Mouse (Mus musculus): ENCODE measurements around the gene Gm20390. TPM values are rescaled to one million over a fixed set of nuclear protein-coding genes. Genes with fewer than 3 reads are reported as not detected.

Gm20390 gene
- polyA plus RNA-seq, 2 experiments, result 76.8 to 204 TPM

GRCm38 (mm10) chr11:93952376-93952775 lies 15.7 kb downstream of the Gm20390 start:
- H3K27me3 ChIP-seq (ENCODE audit: control insufficient read depth, insufficient read depth, low read length), result no peaks in the 10 kb centered on the region
- DNase-seq (ENCODE audit: low read depth in 3 of 3, low spot score in 3 of 3), result no peak
- no peaks in the 10 kb centered on the region for H3K9me3 ChIP-seq (ENCODE audit: control insufficient read depth, low read length)
- no peak for ATAC-seq (ENCODE audit: insufficient read depth)
- H3K27ac ChIP-seq, result no peak overlapping the region
- WGBS (ENCODE audit: insufficient replicate concordance), result 62% methylated on average over 5 of the region's 5 CpGs
- no peak overlapping the region for H3K9ac ChIP-seq (replicated peaks)
- no peak for TF ChIP-seq CTCF (IDR thresholded peaks at IDR 0.05; ENCODE audit: low read depth)
- no peak for TF ChIP-seq EP300 (IDR thresholded peaks at IDR 0.05; ENCODE audit: low read depth)
- H3K4me2 ChIP-seq (ENCODE audit: low read depth), result no peak overlapping the region
- peaks cover 0 to 8% of the 10 kb centered on the region in 2 experiments; a peak in 2 of 4 replicates for H3K4me1 ChIP-seq (replicated peaks; ENCODE audit: control insufficient read depth in 2 of 2, insufficient read depth in 2 of 2, low read length in 1 of 2)
- no peak overlapping the region for H3K4me3 ChIP-seq (ENCODE audit: insufficient read depth in 1 of 2, low read depth in 2 of 2, low read length in 2 of 2)
- H3K36me3 ChIP-seq (replicated peaks; ENCODE audit: control insufficient read depth, insufficient read depth, low read depth), result 0 out of 2 replicates have a peak, but pooled peaks cover 3% of the 10 kb centered on the region

GRCm38 (mm10) chr11:93950045-93950444 lies 18.0 kb downstream of the Gm20390 start:
- H3K27me3 ChIP-seq (ENCODE audit: control insufficient read depth, insufficient read depth, low read length), result no peaks in the 10 kb centered on the region
- H3K4me3 ChIP-seq (ENCODE audit: insufficient read depth in 1 of 2, low read depth in 2 of 2, low read length in 2 of 2), result no peak overlapping the region
- no peak for TF ChIP-seq EP300 (IDR thresholded peaks at IDR 0.05; ENCODE audit: low read depth)
- TF ChIP-seq CTCF (IDR thresholded peaks at IDR 0.05; ENCODE audit: low read depth), result no peak
- no peaks in the 10 kb centered on the region for H3K9me3 ChIP-seq (ENCODE audit: control insufficient read depth, low read length)
- H3K4me1 ChIP-seq (replicated peaks; ENCODE audit: control insufficient read depth in 2 of 2, insufficient read depth in 2 of 2, low read length in 1 of 2), result no peaks in the 10 kb centered on the region; a peak in 1 of 4 replicates
- no peak overlapping the region for H3K27ac ChIP-seq
- no peak overlapping the region for H3K4me2 ChIP-seq (ENCODE audit: low read depth)
- DNase-seq (ENCODE audit: low read depth in 3 of 3, low spot score in 3 of 3) (no peak), ATAC-seq (ENCODE audit: insufficient read depth) (no peak)
- H3K36me3 ChIP-seq (replicated peaks; ENCODE audit: control insufficient read depth, insufficient read depth, low read depth), result 0 out of 2 replicates have a peak, but pooled peaks cover 3% of the 10 kb centered on the region
- H3K9ac ChIP-seq (replicated peaks), result no peak overlapping the region
- 67% methylated on average over 1 of the region's 1 CpGs for WGBS (ENCODE audit: insufficient replicate concordance)

GRCm38 (mm10) chr11:93948887-93949567 lies 19.1 kb downstream of the Gm20390 start:
- no peaks in the 10 kb centered on the region for H3K4me1 ChIP-seq (replicated peaks; ENCODE audit: control insufficient read depth in 2 of 2, insufficient read depth in 2 of 2, low read length in 1 of 2)
- ATAC-seq (ENCODE audit: insufficient read depth) (no peak), DNase-seq (ENCODE audit: low read depth in 3 of 3, low spot score in 3 of 3) (no peak)
- WGBS (ENCODE audit: insufficient replicate concordance), result 75% methylated on average over 9 of the region's 9 CpGs
- no peak overlapping the region for H3K27ac ChIP-seq
- H3K36me3 ChIP-seq (replicated peaks; ENCODE audit: control insufficient read depth, insufficient read depth, low read depth), result 0 out of 2 replicates have a peak, but pooled peaks cover 3% of the 10 kb centered on the region
- no peaks in the 10 kb centered on the region for H3K9me3 ChIP-seq (ENCODE audit: control insufficient read depth, low read length)
- no peaks in the 10 kb centered on the region for H3K27me3 ChIP-seq (ENCODE audit: control insufficient read depth, insufficient read depth, low read length)
- H3K9ac ChIP-seq (replicated peaks), result no peak overlapping the region
- TF ChIP-seq EP300 (IDR thresholded peaks at IDR 0.05; ENCODE audit: low read depth) (no peak), CTCF (IDR thresholded peaks at IDR 0.05; ENCODE audit: low read depth) (no peak)
- no peak overlapping the region for H3K4me3 ChIP-seq (ENCODE audit: insufficient read depth in 1 of 2, low read depth in 2 of 2, low read length in 2 of 2)
- no peak overlapping the region for H3K4me2 ChIP-seq (ENCODE audit: low read depth)

GRCm38 (mm10) chr11:93944986-93945385 lies 23.1 kb downstream of the Gm20390 start:
- no peaks in the 10 kb centered on the region for H3K27me3 ChIP-seq (ENCODE audit: control insufficient read depth, insufficient read depth, low read length)
- no peak for ATAC-seq (ENCODE audit: insufficient read depth)
- TF ChIP-seq EP300 (IDR thresholded peaks at IDR 0.05; ENCODE audit: low read depth) (no peak), CTCF (IDR thresholded peaks at IDR 0.05; ENCODE audit: low read depth) (no peak)
- H3K4me1 ChIP-seq (replicated peaks; ENCODE audit: control insufficient read depth in 2 of 2, insufficient read depth in 2 of 2, low read length in 1 of 2), result no peaks in the 10 kb centered on the region
- H3K36me3 ChIP-seq (replicated peaks; ENCODE audit: control insufficient read depth, insufficient read depth, low read depth), result no peaks in the 10 kb centered on the region
- WGBS (ENCODE audit: insufficient replicate concordance), result 72% methylated on average over 3 of the region's 3 CpGs
- no peak overlapping the region for H3K4me3 ChIP-seq (ENCODE audit: insufficient read depth in 1 of 2, low read depth in 2 of 2, low read length in 2 of 2)
- H3K9me3 ChIP-seq (ENCODE audit: control insufficient read depth, low read length), result no peaks in the 10 kb centered on the region
- no peak overlapping the region for H3K9ac ChIP-seq (replicated peaks)
- DNase-seq (ENCODE audit: low read depth in 3 of 3, low spot score in 3 of 3), result no peak
- H3K4me2 ChIP-seq (ENCODE audit: low read depth), result no peak overlapping the region
- H3K27ac ChIP-seq, result no peak overlapping the region

GRCm38 (mm10) chr11:93940906-93941305 lies 27.2 kb downstream of the Gm20390 start:
- DNase-seq (ENCODE audit: low read depth in 3 of 3, low spot score in 3 of 3) (no peak), ATAC-seq (ENCODE audit: insufficient read depth) (no peak)
- Histone ChIP-seq H3K36me3 (replicated peaks; ENCODE audit: control insufficient read depth, insufficient read depth, low read depth) (no peaks in the 10 kb centered on the region; the same call in 1 of the 2 replicates), H3K4me1 (replicated peaks; ENCODE audit: control insufficient read depth in 2 of 2, insufficient read depth in 2 of 2, low read length in 1 of 2) (no peaks in the 10 kb centered on the region), H3K27ac (no peak overlapping the region), H3K4me2 (ENCODE audit: low read depth) (no peak overlapping the region), H3K27me3 (ENCODE audit: control insufficient read depth, insufficient read depth, low read length) (no peaks in the 10 kb centered on the region), H3K9ac (replicated peaks) (no peak overlapping the region), H3K9me3 (ENCODE audit: control insufficient read depth, low read length) (no peaks in the 10 kb centered on the region), H3K4me3 (ENCODE audit: insufficient read depth in 1 of 2, low read depth in 2 of 2, low read length in 2 of 2) (no peak overlapping the region)
- 14% methylated on average over 2 of the region's 2 CpGs for WGBS (ENCODE audit: insufficient replicate concordance)
- TF ChIP-seq EP300 (IDR thresholded peaks at IDR 0.05; ENCODE audit: low read depth) (no peak), CTCF (IDR thresholded peaks at IDR 0.05; ENCODE audit: low read depth) (no peak)

Measured in liver, embryonic 14.5 days (tissue).